Mouse (Mus musculus) embryonic facial prominence, embryonic 12.5 days (tissue): ENCODE measurements around the gene Tgfb2. TPM values are rescaled to one million over a fixed set of nuclear protein-coding genes. Genes with fewer than 3 reads are reported as not detected.

Experiments used
- ATAC-seq: fragments of 200-750 bp; cut with Nextera tagmentation; 2 replicates; pipeline ENCODE4 v1.8.0; 2017; ENCODE audit not compliant: insufficient number of reproducible peaks, insufficient read depth, low FRiP score, low TSS enrichment
- H3K27ac ChIP-seq: fragments of 300-500 bp; sonication (generic); 2 replicates; pipeline ENCODE4 v1.5.1; 2016; ENCODE audit warnings: mild to moderate bottlenecking
- H3K27me3 ChIP-seq: fragments of 300-500 bp; sonication (generic); 2 replicates; pipeline ENCODE4 v1.6.1; 2016; ENCODE audit warnings: mild to moderate bottlenecking, moderate library complexity
- H3K36me3 ChIP-seq: fragments of 300-500 bp; sonication (generic); 2 replicates; pipeline ENCODE4 v1.6.1; 2016; ENCODE audit warnings: mild to moderate bottlenecking
- H3K4me1 ChIP-seq: fragments of 300-500 bp; sonication (generic); 2 replicates; pipeline ENCODE4 v1.6.1; 2016
- H3K4me2 ChIP-seq: fragments of 300-500 bp; sonication (generic); replicated peaks from 2 replicates; pipeline ENCODE4 v1.6.1; 2016; ENCODE audit warnings: mild to moderate bottlenecking, moderate library complexity
- H3K4me3 ChIP-seq: fragments of 300-500 bp; sonication (generic); 2 replicates; pipeline ENCODE4 v1.5.1; 2016; ENCODE audit warnings: mild to moderate bottlenecking
- H3K9ac ChIP-seq: fragments of 300-500 bp; sonication (generic); 2 replicates; pipeline ENCODE4 v1.6.1; 2016; ENCODE audit warnings: mild to moderate bottlenecking, moderate library complexity
- H3K9me3 ChIP-seq: fragments of 300-500 bp; sonication (generic); 2 replicates; pipeline ENCODE4 v1.6.1; 2016; ENCODE audit warnings: mild to moderate bottlenecking, moderate library complexity
- WGBS: fragments of 180-500 bp; shearing (Covaris S2); methylation state at CpG from one replicate; pipeline ENCODE4 v1.1.7; 2016; 5-methylcytosine and 5-hydroxymethylcytosine counted together
- polyA plus RNA-seq: library from polyadenylated mRNA; unstranded; fragments of >200 nt; fragmentation: Nextera tagmentation; extraction: Ambion mirVana; gene quantifications from 2 replicates; pipeline ENCODE4 v1.2.1, GENCODE M21; 2016

The Tgfb2 gene
- polyA plus RNA-seq, 1 experiment from 2014 or later = 78.6 TPM

DNA sequence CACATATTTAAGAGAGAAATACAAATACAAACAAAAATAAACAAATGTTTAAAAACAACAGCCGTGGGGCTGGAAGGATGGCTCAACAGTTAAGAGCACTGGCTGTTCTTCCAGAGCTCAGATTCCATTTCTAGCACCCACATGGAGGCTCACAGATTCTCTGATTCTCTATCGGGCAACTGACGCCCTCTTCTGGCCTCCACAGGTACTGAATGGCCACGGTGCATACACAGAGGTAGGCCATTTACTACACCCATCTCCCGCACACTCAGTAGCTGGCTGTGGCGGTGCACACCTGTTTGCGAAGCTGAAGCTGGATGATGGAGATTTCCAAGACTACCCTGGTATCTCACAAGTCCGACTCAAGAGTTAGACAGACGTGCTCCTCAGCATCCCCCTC lies 13.9 kb upstream of the Tgfb2 start:
- H3K9ac ChIP-seq = no peak overlapping the region
- H3K4me1 ChIP-seq = no peaks in the 10 kb centered on the region
- no peak overlapping the region for H3K4me3 ChIP-seq
- peaks cover 20% of the 10 kb centered on the region for H3K36me3 ChIP-seq
- 87% methylated on average over 9 of the region's 9 CpGs for WGBS
- no peak overlapping the region for H3K27ac ChIP-seq
- no peaks in the 10 kb centered on the region for H3K9me3 ChIP-seq
- H3K4me2 ChIP-seq = no peak overlapping the region
- ATAC-seq = no peak
- no peaks in the 10 kb centered on the region for H3K27me3 ChIP-seq

DNA sequence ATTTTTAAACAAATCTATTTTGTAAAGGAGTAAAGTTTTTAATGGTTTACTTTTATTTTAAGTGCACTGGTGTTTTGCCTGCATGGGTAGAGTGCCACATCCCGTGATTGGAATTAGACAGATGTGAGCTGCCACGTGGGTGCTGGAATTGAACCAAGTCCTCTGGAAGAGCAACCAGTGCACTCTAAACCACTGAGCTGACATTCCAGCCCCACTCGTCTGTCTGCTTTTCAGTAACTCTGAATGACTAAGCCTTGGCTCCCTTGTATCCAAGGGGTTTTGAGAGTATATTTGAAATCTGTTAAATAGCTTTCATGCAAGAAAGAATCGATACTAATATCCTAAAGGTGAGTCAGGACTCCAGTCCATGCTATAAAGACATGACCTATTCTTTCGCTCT lies 13.1 kb upstream of the Tgfb2 start:
- 90% methylated on average over 5 of the region's 5 CpGs for WGBS
- ATAC-seq = no peak
- no peaks in the 10 kb centered on the region for H3K9me3 ChIP-seq

DNA sequence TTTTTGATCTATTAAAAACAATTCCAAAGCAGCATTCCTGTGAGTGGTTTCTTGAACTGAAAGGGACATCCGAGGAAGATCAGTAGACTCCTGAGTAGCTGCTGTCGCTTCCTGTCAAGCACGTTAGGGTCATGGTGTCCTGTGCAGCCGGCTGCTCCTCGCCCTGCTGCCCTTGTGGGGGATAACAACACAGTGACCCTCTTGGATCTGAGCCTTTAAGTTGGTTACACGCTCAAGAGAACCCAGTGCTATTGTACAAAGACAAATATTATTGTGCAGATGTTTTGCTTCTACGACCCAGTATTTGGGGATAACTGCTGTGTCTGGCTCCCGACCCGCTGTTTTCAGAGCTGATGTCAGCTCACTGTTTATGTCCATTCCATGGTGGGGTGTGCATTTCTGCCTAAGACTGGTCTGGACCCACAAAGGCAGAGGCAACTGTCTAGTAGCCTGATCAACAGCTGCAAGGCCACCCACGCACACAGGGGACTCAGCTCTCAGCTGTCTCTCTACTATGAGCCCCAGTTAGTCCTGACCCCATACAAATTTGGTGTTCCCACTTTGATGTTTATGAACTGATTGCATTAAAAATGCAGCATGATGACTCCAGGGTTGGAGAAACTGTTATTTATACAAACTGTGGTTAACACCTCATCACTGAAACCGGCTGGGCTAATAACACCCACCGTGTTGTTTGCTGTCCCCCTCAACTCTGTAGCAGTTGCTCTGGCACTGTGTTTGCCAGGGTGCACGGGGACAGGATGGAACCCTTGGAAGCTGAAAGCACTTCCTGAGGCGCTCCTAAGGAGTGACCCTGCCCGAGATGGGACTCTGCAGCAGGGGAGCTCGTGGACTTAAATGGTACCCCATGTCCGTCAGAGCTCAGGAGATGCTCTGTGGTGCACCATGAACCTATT lies 9.4 kb upstream of the Tgfb2 start:
- no peaks in the 10 kb centered on the region for H3K27me3 ChIP-seq
- H3K4me2 ChIP-seq = no peak overlapping the region
- no peak overlapping the region for H3K9ac ChIP-seq
- H3K9me3 ChIP-seq = no peaks in the 10 kb centered on the region
- peaks cover 15% of the 10 kb centered on the region for H3K36me3 ChIP-seq
- no peak for ATAC-seq
- H3K4me1 ChIP-seq = no peaks in the 10 kb centered on the region
- 80% methylated on average over 17 of the region's 17 CpGs for WGBS
- no peak overlapping the region for H3K27ac ChIP-seq
- no peak overlapping the region for H3K4me3 ChIP-seq

More for the DNA sequence above, 13.1 kb upstream of the Tgfb2 start:
- H3K9ac ChIP-seq = no peak overlapping the region
- no peak overlapping the region for H3K4me3 ChIP-seq
- no peaks in the 10 kb centered on the region for H3K4me1 ChIP-seq
- peaks cover 20% of the 10 kb centered on the region for H3K36me3 ChIP-seq
- no peaks in the 10 kb centered on the region for H3K27me3 ChIP-seq
- H3K27ac ChIP-seq = no peak overlapping the region
- no peak overlapping the region for H3K4me2 ChIP-seq

DNA sequence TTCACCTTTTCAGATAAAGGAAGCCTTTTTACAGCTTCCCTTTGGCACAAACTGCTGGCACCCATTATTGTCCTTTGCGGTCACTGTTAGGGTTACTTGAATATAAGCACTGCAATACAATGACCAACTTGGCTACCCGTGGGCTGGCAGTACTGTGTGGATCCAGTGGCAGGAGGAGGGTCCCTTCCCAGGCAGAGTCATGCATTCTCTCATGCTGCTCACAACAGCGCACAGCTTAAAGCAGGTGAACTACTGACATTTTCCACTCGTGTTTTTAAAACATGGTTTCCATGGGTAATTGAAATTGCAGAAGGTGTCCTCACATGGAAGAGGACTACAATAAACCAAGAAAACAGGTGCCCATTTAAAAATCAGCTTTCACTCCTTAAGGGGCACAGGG lies 8.4 kb upstream of the Tgfb2 start:
- Histone ChIP-seq H3K4me2 (no peak overlapping the region), H3K9ac (no peak overlapping the region), H3K27ac (no peak overlapping the region), H3K4me1 (no peaks in the 10 kb centered on the region), H3K4me3 (no peak overlapping the region), H3K27me3 (no peaks in the 10 kb centered on the region), H3K9me3 (no peaks in the 10 kb centered on the region), H3K36me3 (0 out of 2 replicates have a peak, but pooled peaks cover 6% of the 10 kb centered on the region)
- no peak for ATAC-seq
- 84% methylated on average over 4 of the region's 4 CpGs for WGBS

DNA sequence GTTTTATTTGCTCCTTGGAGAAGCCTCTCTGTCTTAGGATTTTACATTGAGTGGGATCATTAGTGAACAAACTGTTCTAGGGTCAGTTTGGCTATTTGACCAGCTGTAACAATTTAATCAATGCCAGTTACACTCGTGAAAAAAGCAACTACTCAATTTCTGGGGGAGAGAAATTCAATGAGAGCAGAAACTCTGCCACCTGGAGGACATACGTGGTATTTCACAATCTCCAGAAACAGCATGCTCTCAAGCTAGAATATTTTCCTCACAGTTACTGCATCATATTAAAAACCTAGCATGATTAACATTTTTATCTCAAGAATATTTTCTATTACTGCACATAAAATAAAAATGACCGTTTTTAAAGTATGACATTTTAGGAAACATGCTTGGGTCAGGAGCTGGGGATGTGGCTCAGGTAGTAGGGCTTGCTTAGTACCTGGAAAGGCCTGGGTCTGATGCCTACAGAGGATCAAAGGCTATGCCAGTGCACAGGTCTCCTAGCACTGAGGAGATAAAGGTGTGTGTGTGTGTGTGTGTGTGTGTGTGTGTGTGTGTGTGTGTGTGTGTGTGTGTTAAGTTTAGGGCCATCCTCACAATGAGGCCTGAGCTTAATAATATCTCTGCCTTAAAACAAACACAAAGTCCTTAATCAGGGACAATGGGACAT lies 7.1 kb upstream of the Tgfb2 start:
- no peak for ATAC-seq
- WGBS = 3% methylated on average over 3 of the region's 3 CpGs

DNA sequence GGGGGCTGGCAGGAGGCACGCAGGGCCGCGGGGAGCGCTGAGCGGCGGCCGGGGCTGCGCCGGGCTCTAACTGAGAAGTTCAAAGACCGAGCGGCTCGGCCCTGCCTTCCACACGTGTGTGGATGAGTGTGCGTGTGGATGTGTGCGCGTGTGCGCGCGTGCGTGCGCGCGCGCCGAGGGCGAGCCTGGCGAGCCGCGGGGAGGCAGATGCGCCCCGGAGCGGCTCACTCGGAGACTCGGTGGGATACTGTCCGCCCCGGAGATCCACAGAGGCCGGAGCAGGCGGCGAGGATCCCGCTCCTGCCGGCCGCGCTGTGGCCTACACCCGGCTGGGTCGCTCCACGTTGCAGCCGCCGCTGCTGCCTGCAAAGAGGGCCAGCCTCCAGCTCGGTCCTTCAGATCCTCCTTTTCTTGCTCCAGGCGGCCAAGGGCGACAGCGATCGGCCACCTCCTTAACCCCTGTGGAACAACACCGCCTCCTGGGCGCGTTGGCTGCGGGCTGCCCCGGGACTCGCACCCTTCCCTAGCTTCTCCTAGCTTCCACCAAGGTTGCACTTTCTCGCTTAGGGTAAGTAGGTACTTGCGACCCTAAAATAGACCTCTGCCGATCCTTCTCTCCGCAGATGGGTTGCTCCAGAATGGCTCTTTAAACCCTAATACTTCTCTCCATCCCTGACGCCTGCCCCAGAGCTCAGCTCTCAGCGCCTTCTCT lies 430 bp downstream of the Tgfb2 start:
- H3K36me3 ChIP-seq = no peaks in the 10 kb centered on the region
- H3K9ac ChIP-seq = peak overlapping the region; percentile 80
- peaks cover 21% of the 10 kb centered on the region for H3K4me1 ChIP-seq
- H3K27me3 ChIP-seq = no peaks in the 10 kb centered on the region
- no peaks in the 10 kb centered on the region for H3K9me3 ChIP-seq
- H3K27ac ChIP-seq = peak overlapping the region; percentile 95
- H3K4me3 ChIP-seq = peak overlapping the region; percentile 68
- peak; percentile 75 for ATAC-seq
- under 1% methylated on average over 55 of the region's 65 CpGs for WGBS
- H3K4me2 ChIP-seq = peak overlapping the region; percentile 72

More for the DNA sequence above, 7.1 kb upstream of the Tgfb2 start:
- Histone ChIP-seq H3K9ac (no peak overlapping the region), H3K4me1 (no peaks in the 10 kb centered on the region), H3K27ac (no peak overlapping the region), H3K9me3 (no peaks in the 10 kb centered on the region), H3K36me3 (0 out of 2 replicates have a peak, but pooled peaks cover 6% of the 10 kb centered on the region), H3K4me2 (no peak overlapping the region), H3K27me3 (no peaks in the 10 kb centered on the region), H3K4me3 (no peak overlapping the region)

DNA sequence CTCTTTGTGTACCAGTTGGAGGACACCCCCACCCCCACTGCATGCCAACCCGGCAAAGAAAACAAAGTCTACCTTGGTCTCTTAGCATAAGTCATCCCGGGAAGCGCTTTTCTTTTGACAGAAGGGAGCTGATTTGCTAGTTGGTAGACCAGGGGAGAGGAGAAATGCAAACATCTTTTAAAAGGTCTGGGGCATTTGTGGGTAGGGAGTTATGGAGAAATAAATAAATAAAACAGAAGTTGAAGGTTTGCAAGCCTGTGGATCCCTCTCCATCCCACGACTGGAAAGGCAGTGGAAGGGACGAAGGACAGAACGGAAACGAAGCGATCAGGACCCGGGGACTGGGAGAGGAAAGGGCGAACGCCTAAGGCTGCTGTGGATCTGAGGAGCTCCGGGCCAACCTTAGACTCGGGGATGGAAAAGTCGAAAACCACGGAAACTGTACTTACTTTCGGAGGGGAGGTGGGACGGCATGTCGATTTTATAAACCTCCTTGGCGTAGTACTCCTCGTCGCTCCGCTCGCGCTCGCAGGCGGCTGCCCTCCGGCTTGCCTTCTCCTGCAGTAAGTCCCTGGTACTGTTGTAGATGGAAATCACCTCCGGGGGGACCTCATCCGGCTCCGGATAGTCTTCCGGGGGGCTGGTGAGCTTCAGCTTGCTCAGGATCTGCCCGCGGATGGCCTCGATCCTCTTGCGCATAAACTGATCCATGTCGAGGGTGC lies 1.6 kb downstream of the Tgfb2 start:
- Histone ChIP-seq H3K9me3 (no peaks in the 10 kb centered on the region), H3K4me3 (peak overlapping the region; percentile 68), H3K36me3 (no peaks in the 10 kb centered on the region; the same call in 1 of the 2 replicates), H3K4me1 (peaks cover 22% of the 10 kb centered on the region), H3K9ac (peak overlapping the region; percentile 80), H3K4me2 (peak overlapping the region; percentile 72), H3K27me3 (no peaks in the 10 kb centered on the region), H3K27ac (peak overlapping the region; percentile 95)
- WGBS = under 1% methylated on average over 36 of the region's 36 CpGs
- ATAC-seq = no peak

DNA sequence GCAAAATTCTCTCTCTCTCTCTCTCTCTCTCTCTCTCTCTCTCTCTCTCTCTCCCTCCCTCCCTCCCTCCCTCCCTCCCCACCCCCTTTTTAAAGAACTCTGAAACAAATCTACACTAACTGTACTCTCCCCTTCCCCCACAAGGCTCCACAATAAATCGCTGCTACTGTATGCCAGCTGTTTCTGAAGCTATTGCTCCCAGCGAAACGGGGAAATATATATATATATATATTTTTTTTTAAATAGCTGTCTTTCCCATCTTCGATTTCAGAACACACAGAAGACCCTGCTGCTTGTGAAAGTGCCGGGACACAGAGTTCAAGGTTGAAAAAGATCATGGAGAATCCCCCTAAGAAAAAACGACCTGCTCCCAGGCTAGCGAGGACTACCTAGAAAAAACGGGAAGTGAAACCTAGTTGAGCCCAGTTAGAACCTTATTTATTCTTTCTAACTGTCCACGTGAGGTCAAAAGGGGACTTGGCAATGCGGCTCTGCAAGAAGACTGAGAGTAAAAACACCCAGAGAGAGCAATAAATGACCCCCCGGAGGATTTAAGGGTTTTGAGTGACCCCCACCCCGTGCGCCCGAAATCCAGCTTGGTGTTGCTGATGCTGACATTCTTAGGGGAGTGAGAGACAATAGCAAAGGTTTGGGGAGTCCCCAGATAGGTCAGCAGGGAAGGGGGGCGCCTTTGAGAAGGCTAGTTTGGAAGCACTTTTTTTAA lies 2.4 kb downstream of the Tgfb2 start:
- H3K36me3 ChIP-seq = no peaks in the 10 kb centered on the region; the same call in 1 of the 2 replicates
- H3K4me1 ChIP-seq = peaks cover 22% of the 10 kb centered on the region
- under 1% methylated on average over 15 of the region's 15 CpGs for WGBS
- ATAC-seq = no peak
- peak overlapping the region; percentile 72 for H3K4me2 ChIP-seq
- H3K27me3 ChIP-seq = no peaks in the 10 kb centered on the region
- peak overlapping the region; percentile 80 for H3K9ac ChIP-seq
- peak overlapping the region; percentile 68 for H3K4me3 ChIP-seq
- H3K9me3 ChIP-seq = no peaks in the 10 kb centered on the region
- H3K27ac ChIP-seq = peak overlapping the region; percentile 95

DNA sequence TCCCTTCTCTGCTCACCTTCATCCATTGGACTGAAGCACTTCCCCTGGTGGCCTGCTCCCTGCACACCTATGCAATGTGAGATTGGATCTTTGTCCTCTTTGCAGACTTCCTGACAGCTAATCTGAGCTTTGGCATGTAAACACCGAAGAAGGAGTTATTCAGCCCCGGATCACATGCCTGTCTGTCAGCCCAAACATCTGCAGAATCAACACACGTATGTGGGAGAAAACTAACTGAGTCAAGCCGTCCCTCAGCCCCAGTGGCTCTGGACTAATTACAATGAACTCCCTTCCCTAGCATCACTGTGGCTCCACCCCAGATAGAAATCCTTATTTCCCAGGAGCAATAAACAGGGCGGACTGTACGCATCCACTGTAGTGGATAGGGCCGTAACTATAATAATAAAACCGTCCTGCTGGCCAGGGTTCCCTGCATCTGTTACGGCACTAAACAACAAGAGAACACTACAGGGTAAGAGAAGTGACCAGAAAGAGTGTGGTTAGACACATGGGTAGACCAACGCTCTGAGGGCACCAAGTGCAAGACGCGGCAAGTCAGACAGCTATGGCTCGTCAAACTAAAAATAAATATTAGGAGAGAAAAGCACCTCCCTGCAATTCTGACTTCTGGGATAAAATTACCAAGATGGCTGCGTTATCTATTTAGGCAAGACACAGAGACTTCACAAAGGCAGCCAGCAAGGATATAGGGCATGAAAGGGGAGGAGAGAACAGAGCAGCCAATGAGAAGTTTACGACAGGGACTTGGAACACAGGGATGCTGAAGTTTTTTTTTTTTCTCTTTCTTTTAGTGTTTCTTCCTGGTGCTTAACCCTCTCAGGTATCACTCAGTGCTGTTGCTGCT lies 3.2 kb downstream of the Tgfb2 start:
- H3K27me3 ChIP-seq = no peaks in the 10 kb centered on the region
- peak overlapping the region; percentile 95 for H3K27ac ChIP-seq
- H3K9ac ChIP-seq = peak overlapping the region; percentile 80
- no peaks in the 10 kb centered on the region for H3K9me3 ChIP-seq
- H3K36me3 ChIP-seq = no peaks in the 10 kb centered on the region; the same call in 1 of the 2 replicates
- peak overlapping the region; percentile 72 for H3K4me2 ChIP-seq
- H3K4me3 ChIP-seq = peak overlapping the region; percentile 68
- peaks cover 22% of the 10 kb centered on the region for H3K4me1 ChIP-seq
- ATAC-seq = no peak
- WGBS = 11% methylated on average over 15 of the region's 15 CpGs
